Mouse (Mus musculus) neural tube, embryonic 13.5 days (tissue): ENCODE data around the gene Cdkl3. TPM values are rescaled to one million over a fixed set of nuclear protein-coding genes. Genes with fewer than 3 reads are reported as not detected.
A peak's percentile ranks its signal among the peaks of the same experiment; 100 is the strongest.

Experiments
- ATAC-seq: fragments of 200-750 bp; cut with Nextera tagmentation; 2 replicates; pipeline ENCODE4 v1.8.0; 2017; ENCODE audit warnings: low read depth, mild to moderate bottlenecking, moderate TSS enrichment, moderate library complexity
- H3K27ac ChIP-seq: fragments of 300-500 bp; sonication (generic); replicated peaks from 2 replicates; pipeline ENCODE4 v1.5.1; 2015; ENCODE audit warnings: moderate library complexity, mild to moderate bottlenecking, inconsistent platforms
- H3K27me3 ChIP-seq: fragments of 300-500 bp; sonication (generic); 2 replicates; pipeline ENCODE4 v1.6.1; 2015; ENCODE audit warnings: mild to moderate bottlenecking, inconsistent platforms
- H3K36me3 ChIP-seq: fragments of 300-500 bp; sonication (generic); 2 replicates; pipeline ENCODE4 v1.6.1; 2015; ENCODE audit warnings: mild to moderate bottlenecking, inconsistent platforms
- H3K4me1 ChIP-seq: fragments of 300-500 bp; sonication (generic); replicated peaks from 2 replicates; pipeline ENCODE4 v1.6.1; 2015; ENCODE audit warnings: inconsistent platforms
- H3K4me2 ChIP-seq: fragments of 300-500 bp; sonication (generic); 2 replicates; pipeline ENCODE4 v1.6.1; 2015; ENCODE audit warnings: inconsistent platforms, mild to moderate bottlenecking, moderate library complexity
- H3K4me3 ChIP-seq: fragments of 300-500 bp; sonication (generic); 2 replicates; pipeline ENCODE4 v1.5.1; 2015; ENCODE audit warnings: mild to moderate bottlenecking, inconsistent platforms
- H3K9ac ChIP-seq: fragments of 300-500 bp; sonication (generic); 2 replicates; pipeline ENCODE4 v1.6.1; 2015; ENCODE audit warnings: moderate library complexity, mild to moderate bottlenecking, inconsistent platforms
- H3K9me3 ChIP-seq: fragments of 300-500 bp; sonication (generic); 2 replicates; pipeline ENCODE4 v1.6.1; 2016; ENCODE audit warnings: inconsistent platforms
- WGBS: fragments of 180-500 bp; shearing (Covaris S2); methylation state at CpG from one replicate; pipeline ENCODE4 v1.1.7; 2015; 5-methylcytosine and 5-hydroxymethylcytosine counted together
- polyA plus RNA-seq: library from polyadenylated mRNA; unstranded; fragments of >200 nt; fragmentation: Nextera tagmentation; extraction: Ambion mirVana; gene quantifications from 2 replicates; pipeline ENCODE4 v1.2.1, GENCODE M21; 2015

The Cdkl3 gene
- polyA plus RNA-seq, 1 experiment from 2014 or later: 23.7 TPM

DNA sequence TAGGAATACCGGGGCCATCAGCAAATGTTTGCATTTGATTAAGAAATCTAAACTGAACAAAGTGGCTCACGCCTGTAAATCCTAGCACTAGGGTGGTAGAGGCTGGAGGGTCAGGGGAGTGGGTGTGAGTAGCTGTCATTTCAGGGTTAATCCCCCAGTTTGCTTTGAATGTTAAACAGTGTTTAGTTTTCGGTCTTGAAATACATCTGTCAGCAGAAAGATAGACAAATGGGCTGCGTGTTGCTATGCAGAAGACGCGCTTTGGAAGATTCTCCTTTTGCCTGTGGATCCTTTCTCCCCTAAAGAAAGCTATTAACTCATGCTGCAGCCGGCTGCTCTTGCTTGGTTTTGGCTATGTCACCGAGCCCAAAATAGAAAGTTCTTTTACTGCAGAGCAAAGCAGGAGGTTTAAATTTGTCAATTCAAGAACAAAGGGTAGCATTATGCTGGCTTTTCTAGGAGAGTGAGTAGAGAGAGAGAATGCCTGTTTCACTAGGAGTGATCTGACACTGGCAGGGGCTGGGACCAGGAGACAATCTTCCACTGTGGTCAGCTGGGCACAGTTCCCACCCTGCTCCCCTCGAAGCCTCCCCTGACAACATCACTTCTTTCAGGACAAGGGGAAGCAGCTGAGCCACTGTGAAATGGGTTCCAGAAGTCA lies 82.3 kb downstream of the Cdkl3 start:
- peak overlapping the region; percentile 85 for H3K27ac ChIP-seq
- H3K9ac ChIP-seq: peak overlapping the region; percentile 9; the same call in 1 of the 2 replicates
- H3K4me2 ChIP-seq: peak overlapping the region; percentile 11
- no peaks in the 10 kb centered on the region for H3K9me3 ChIP-seq
- no peaks in the 10 kb centered on the region for H3K27me3 ChIP-seq
- H3K36me3 ChIP-seq: no peaks in the 10 kb centered on the region
- WGBS: 42% methylated on average over 9 of the region's 9 CpGs
- peak; percentile 93 for ATAC-seq
- no peak overlapping the region for H3K4me3 ChIP-seq
- peaks cover 19% of the 10 kb centered on the region for H3K4me1 ChIP-seq

DNA sequence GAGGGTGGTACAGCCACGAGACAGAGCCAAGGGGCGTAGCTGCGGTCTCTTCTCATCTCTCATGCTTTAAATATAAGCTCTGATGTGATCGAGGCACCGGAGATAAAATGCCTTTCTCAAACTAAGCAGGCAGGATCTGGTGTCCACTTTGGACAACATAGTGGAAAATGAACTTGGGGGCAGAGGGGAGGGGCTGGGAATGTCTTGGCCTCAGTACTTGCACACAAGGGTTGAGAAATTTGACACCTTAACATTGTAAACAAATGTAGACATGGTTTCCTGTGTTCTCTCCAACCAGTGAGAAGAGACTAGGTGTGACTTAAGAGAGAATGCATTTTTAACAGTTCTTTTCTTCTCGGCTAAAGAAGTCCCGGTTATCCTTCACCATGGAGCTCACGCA lies 85.3 kb downstream of the Cdkl3 start:
- 78% methylated on average over 8 of the region's 8 CpGs for WGBS
- no peak for ATAC-seq
- Histone ChIP-seq H3K4me1 (peaks cover 19% of the 10 kb centered on the region), H3K9me3 (no peaks in the 10 kb centered on the region), H3K27me3 (no peaks in the 10 kb centered on the region), H3K36me3 (no peaks in the 10 kb centered on the region), H3K9ac (no peak overlapping the region), H3K4me2 (no peak overlapping the region), H3K4me3 (no peak overlapping the region), H3K27ac (no peak overlapping the region)

DNA sequence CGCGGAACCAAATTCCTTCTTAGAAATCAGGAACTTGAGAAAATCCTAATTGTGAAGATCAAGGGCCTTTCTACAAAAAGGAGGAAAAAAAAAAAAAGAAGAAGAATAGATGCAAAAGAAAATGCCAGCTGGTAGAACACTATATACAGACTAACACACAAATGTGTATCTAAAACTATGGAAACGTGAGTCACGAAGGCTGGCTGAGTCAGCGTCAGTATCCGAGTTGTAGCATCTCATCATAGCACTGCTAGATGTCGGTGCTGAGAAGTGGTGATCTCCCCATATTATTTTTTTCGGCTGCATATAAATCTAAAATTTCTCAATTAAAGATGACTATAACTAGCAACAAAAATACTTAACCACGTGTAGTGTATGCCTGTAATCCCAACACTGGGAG lies 87.2 kb downstream of the Cdkl3 start:
- WGBS: 90% methylated on average over 9 of the region's 9 CpGs
- Histone ChIP-seq H3K27ac (no peak overlapping the region), H3K4me2 (no peak overlapping the region), H3K4me3 (no peak overlapping the region), H3K9ac (no peak overlapping the region), H3K36me3 (no peaks in the 10 kb centered on the region), H3K9me3 (no peaks in the 10 kb centered on the region), H3K4me1 (peaks cover 11% of the 10 kb centered on the region), H3K27me3 (no peaks in the 10 kb centered on the region)
- no peak for ATAC-seq

DNA sequence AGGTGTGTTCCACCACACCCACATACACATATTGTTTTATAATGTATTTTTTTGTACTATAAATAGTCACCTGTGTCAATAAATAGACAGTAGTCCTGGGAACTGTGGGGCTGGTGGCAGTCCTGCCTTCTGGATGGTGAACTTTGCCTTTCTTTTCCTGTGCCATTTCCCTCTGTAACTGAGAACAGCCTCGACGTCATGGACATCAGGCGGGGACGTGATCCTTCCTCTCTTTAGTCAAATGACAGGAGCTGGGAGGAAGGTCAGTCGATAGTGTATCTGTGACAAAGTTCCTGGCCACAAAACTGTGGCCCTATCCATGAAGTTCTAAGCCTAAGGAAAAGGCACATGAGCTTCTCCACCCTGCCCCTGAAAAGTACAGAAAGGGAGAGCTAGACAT lies 90.5 kb downstream of the Cdkl3 start:
- Histone ChIP-seq H3K9ac (0 out of 2 replicates have a peak overlapping the region, but pooled peaks have one; percentile 0), H3K27me3 (no peaks in the 10 kb centered on the region), H3K27ac (no peak overlapping the region), H3K4me2 (no peak overlapping the region), H3K36me3 (no peaks in the 10 kb centered on the region), H3K4me3 (no peak overlapping the region), H3K9me3 (no peaks in the 10 kb centered on the region), H3K4me1 (peaks cover 10% of the 10 kb centered on the region)
- WGBS: 70% methylated on average over 5 of the region's 5 CpGs
- no peak for ATAC-seq

GRCm38 (mm10) chr11:52097016-52097415 lies 93.0 kb downstream of the Cdkl3 start:
- no peak overlapping the region for H3K4me2 ChIP-seq

GRCm38 (mm10) chr11:52097596-52097995 lies 93.6 kb downstream of the Cdkl3 start:
- no peaks in the 10 kb centered on the region for H3K27me3 ChIP-seq
- no peak for ATAC-seq
- peaks cover 40% of the 10 kb centered on the region for H3K4me1 ChIP-seq
- H3K27ac ChIP-seq: peak overlapping the region; percentile 99
- peak overlapping the region; percentile 96 for H3K9ac ChIP-seq
- H3K4me2 ChIP-seq: peak overlapping the region; percentile 68
- H3K9me3 ChIP-seq: no peaks in the 10 kb centered on the region
- H3K4me3 ChIP-seq: peak overlapping the region; percentile 98
- no peaks in the 10 kb centered on the region for H3K36me3 ChIP-seq
- WGBS: 74% methylated on average over 2 of the region's 2 CpGs

More at GRCm38 (mm10) chr11:52097016-52097415, 93.0 kb downstream of the Cdkl3 start:
- ATAC-seq: no peak
- no peaks in the 10 kb centered on the region for H3K36me3 ChIP-seq
- H3K4me3 ChIP-seq: no peak overlapping the region
- no peak overlapping the region for H3K27ac ChIP-seq
- no peaks in the 10 kb centered on the region for H3K27me3 ChIP-seq
- no peaks in the 10 kb centered on the region for H3K9me3 ChIP-seq
- no peak overlapping the region for H3K9ac ChIP-seq
- peaks cover 34% of the 10 kb centered on the region for H3K4me1 ChIP-seq
- 71% methylated on average over 3 of the region's 3 CpGs for WGBS

DNA sequence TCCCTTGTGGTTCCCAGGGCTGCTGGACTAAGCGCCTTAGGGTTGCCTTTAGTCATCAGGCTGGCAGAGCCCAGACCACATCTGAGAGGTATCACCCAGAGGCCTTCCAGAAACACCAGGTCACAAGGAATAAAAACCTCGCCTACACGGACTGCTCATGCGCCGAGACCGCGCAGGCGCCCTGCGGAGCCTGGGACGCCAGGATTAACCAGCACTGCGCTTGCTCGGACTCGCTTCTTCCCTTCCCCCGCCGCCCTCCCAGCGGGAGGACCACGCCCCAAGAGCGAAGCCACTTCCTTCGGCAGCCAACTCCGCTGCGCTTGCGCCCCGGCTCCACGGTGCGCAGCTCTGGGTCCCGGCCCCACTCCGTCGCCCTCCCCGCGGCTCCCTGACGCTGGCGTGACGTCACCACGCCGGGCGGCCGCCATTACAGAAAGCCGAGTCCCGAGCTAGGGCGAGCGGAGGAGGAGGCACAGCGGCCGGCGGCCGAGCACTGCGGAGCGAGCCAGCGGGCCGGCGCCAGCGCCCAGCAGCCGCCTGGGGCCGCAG lies 94.5 kb downstream of the Cdkl3 start, which contains the start of gene Ppp2ca:
Ppp2ca (plus strand) TSS at position 284 of the 549 bp plus-strand sequence.
- peak; percentile 97 for ATAC-seq
- peak within 1 kb of the TSS; percentile 99 for H3K27ac ChIP-seq
- no peaks in the 10 kb centered on the region for H3K36me3 ChIP-seq
- peak within 1 kb of the TSS; percentile 96 for H3K9ac ChIP-seq
- WGBS: under 1% methylated on average over 51 of the region's 53 CpGs
- H3K27me3 ChIP-seq: no peaks in the 10 kb centered on the region
- H3K4me1 ChIP-seq: peaks cover 48% of the 10 kb centered on the region
- H3K9me3 ChIP-seq: no peaks in the 10 kb centered on the region
- peak within 1 kb of the TSS; percentile 98 for H3K4me3 ChIP-seq
- H3K4me2 ChIP-seq: peak within 1 kb of the TSS; percentile 98

- under 1% methylated on average over 69 of the region's 72 CpGs for WGBS
- H3K9me3 ChIP-seq: no peaks in the 10 kb centered on the region
- H3K4me2 ChIP-seq: peak overlapping the region; percentile 98
- no peaks in the 10 kb centered on the region for H3K27me3 ChIP-seq
- peak overlapping the region; percentile 98 for H3K4me3 ChIP-seq
- H3K27ac ChIP-seq: peak overlapping the region; percentile 99
- H3K4me1 ChIP-seq: peaks cover 52% of the 10 kb centered on the region
- no peaks in the 10 kb centered on the region for H3K36me3 ChIP-seq
- peak; percentile 87 for ATAC-seq
- peak overlapping the region; percentile 96 for H3K9ac ChIP-seq
These were observed 95.2 kb downstream of the Cdkl3 start for GRCm38 (mm10) chr11:52099031-52099761.

GRCm38 (mm10) chr11:52099771-52100219 lies 95.8 kb downstream of the Cdkl3 start:
- WGBS: 3% methylated on average over 7 of the region's 7 CpGs
- peaks cover 58% of the 10 kb centered on the region for H3K4me1 ChIP-seq
- H3K9ac ChIP-seq: peak overlapping the region; percentile 96
- H3K4me2 ChIP-seq: peak overlapping the region; percentile 98
- peak overlapping the region; percentile 98 for H3K4me3 ChIP-seq
- peak overlapping the region; percentile 99 for H3K27ac ChIP-seq
- no peak for ATAC-seq
- no peaks in the 10 kb centered on the region for H3K36me3 ChIP-seq
- no peaks in the 10 kb centered on the region for H3K27me3 ChIP-seq
- H3K9me3 ChIP-seq: no peaks in the 10 kb centered on the region

- Histone ChIP-seq H3K36me3 (no peaks in the 10 kb centered on the region), H3K4me3 (no peak overlapping the region), H3K9me3 (no peaks in the 10 kb centered on the region), H3K4me1 (peaks cover 65% of the 10 kb centered on the region), H3K9ac (no peak overlapping the region), H3K27me3 (no peaks in the 10 kb centered on the region), H3K4me2 (no peak overlapping the region), H3K27ac (no peak overlapping the region)
- WGBS: 92% methylated on average over 4 of the region's 4 CpGs
- ATAC-seq: no peak
These were observed 99.0 kb downstream of the Cdkl3 start for GRCm38 (mm10) chr11:52102977-52103376.

- Histone ChIP-seq H3K4me2 (no peak overlapping the region), H3K27me3 (no peaks in the 10 kb centered on the region), H3K9ac (no peak overlapping the region), H3K9me3 (no peaks in the 10 kb centered on the region), H3K4me3 (no peak overlapping the region), H3K27ac (no peak overlapping the region), H3K4me1 (peaks cover 53% of the 10 kb centered on the region), H3K36me3 (no peaks in the 10 kb centered on the region)
- no peak for ATAC-seq
These were observed 101.5 kb downstream of the Cdkl3 start for GRCm38 (mm10) chr11:52105503-52105902.

DNA sequence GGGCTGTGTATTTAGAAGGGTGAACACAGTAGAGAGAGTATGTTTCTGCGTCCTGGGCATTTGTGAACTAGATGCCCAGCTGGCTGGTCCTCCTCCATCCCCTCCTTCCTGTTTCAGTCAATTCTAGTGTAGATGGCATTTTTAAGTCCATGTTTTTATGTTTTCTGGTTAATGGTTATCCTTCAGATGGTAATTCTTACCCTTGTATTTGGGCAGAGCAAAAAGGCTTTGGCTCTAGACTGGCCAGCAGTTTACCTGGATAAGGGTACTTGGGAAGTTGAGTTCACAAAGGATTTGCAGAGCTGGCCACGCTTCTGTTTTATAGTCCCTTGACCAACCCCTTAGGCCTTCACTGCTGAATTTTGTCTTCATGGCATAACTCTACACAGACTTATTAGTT lies 102.0 kb downstream of the Cdkl3 start:
- Histone ChIP-seq H3K4me1 (peaks cover 47% of the 10 kb centered on the region), H3K4me3 (no peak overlapping the region), H3K36me3 (no peaks in the 10 kb centered on the region), H3K9me3 (no peaks in the 10 kb centered on the region), H3K4me2 (no peak overlapping the region), H3K27ac (no peak overlapping the region), H3K27me3 (no peaks in the 10 kb centered on the region), H3K9ac (no peak overlapping the region)
- WGBS: 96% methylated on average over 2 of the region's 2 CpGs
- no peak for ATAC-seq
